Mouse (Mus musculus): ENCODE measurements at regions not wholly inside any gene's neighbourhood (a gene's known extent, or its start where the extent isn't known, plus 50 kb on each side); places are given as distances from the start of the nearest gene placed in this dataset.

- Histone ChIP-seq H3K36me3 (replicated peaks in 1 of 2; ENCODE audit: control insufficient read depth in 1 of 2, insufficient read depth in 1 of 2, low read length in 1 of 2) (no peaks in the 10 kb centered on the region), H3K27me3 (replicated peaks) (peaks cover 41% of the 10 kb centered on the region), H3K27ac (ENCODE audit: insufficient read depth, low read depth) (no peak overlapping the region), H3K79me2 (replicated peaks; ENCODE audit: control insufficient read depth, extremely low read depth, insufficient read depth, poor library complexity, severe bottlenecking) (no peaks in the 10 kb centered on the region), H3K9me3 (replicated peaks; ENCODE audit: low read length) (no peaks in the 10 kb centered on the region), H3K9ac (ENCODE audit: insufficient read depth, low read depth) (no peak overlapping the region), H3K4me2 (ENCODE audit: insufficient read depth, low read depth, poor library complexity, severe bottlenecking) (no peak overlapping the region), H3K4me1 (ENCODE audit: control insufficient read depth in 1 of 2, insufficient read depth in 2 of 2) (peaks cover 21 to 45% of the 10 kb centered on the region in 2 experiments), H3K4me3 (replicated peaks in 1 of 3; ENCODE audit: low read depth in 2 of 3, low read length in 2 of 3, poor library complexity in 1 of 3) (no peak overlapping the region)
- DNase-seq (ENCODE audit: extremely low read depth), result no peak
- in situ Hi-C loops (cut with MboI; ENCODE audit: low pct_ligation_motif_present, low pct_unique_long_range_greater_than_20kb, low sequenced_read_pairs) (loop anchor here (10.0 kb wide), 1 partner anchor 249 kb away; no protein-coding TSS in a partner anchor), dilution Hi-C loops (cut with MboI; ENCODE audit: extremely low pct_ligation_motif_present, extremely low pct_unique_long_range_greater_than_20kb, low sequenced_read_pairs) (no loop called here)
- TF ChIP-seq CHD2 (IDR thresholded peaks at IDR 0.05; ENCODE audit: low read length) (no peak), PAX5 (IDR thresholded peaks at IDR 0.05; ENCODE audit: low read length) (no peak), MAFK (IDR thresholded peaks at IDR 0.05; ENCODE audit: insufficient replicate concordance, low read length) (no peak), ELF1 (IDR thresholded peaks at IDR 0.05; ENCODE audit: low read depth, low read length) (no peak), KAT2A (IDR thresholded peaks at IDR 0.05; ENCODE audit: insufficient replicate concordance, low read length) (no peak), MAX (IDR thresholded peaks at IDR 0.05; ENCODE audit: low read length) (no peak), ETS1 (conservative IDR thresholded peaks at IDR 0.05; ENCODE audit: low read depth, low read length) (no peak), POLR2AphosphoS2 (IDR thresholded peaks at IDR 0.05; ENCODE audit: low read depth, low read length) (no peak), NRF1 (IDR thresholded peaks at IDR 0.05; ENCODE audit: low read depth, low read length) (no peak), ZKSCAN1 (IDR thresholded peaks at IDR 0.05; ENCODE audit: borderline replicate concordance, low read depth, low read length) (no peak), RAD21 (IDR thresholded peaks at IDR 0.05; ENCODE audit: low read depth, low read length) (no peak), HCFC1 (IDR thresholded peaks at IDR 0.05; ENCODE audit: low read depth, low read length) (no peak)
Measured at GRCm38 (mm10) chr2:30713535-30713934, 89.9 kb downstream of the 1700001O22Rik start.

GRCm38 (mm10) chr2:30712841-30713401 is 90.5 kb downstream of the 1700001O22Rik start:
- Histone ChIP-seq H3K4me2 (ENCODE audit: insufficient read depth, low read depth, poor library complexity, severe bottlenecking) (no peak overlapping the region; the same call in 1 of the 2 replicates), H3K36me3 (replicated peaks in 1 of 2; ENCODE audit: control insufficient read depth in 1 of 2, insufficient read depth in 1 of 2, low read length in 1 of 2) (no peaks in the 10 kb centered on the region), H3K27ac (ENCODE audit: insufficient read depth, low read depth) (peak overlapping the region; percentile 37; the same call in 1 of the 2 replicates), H3K27me3 (replicated peaks) (peaks cover 44% of the 10 kb centered on the region), H3K4me3 (replicated peaks in 1 of 3; ENCODE audit: low read depth in 2 of 3, low read length in 2 of 3, poor library complexity in 1 of 3) (no peak overlapping the region), H3K79me2 (replicated peaks; ENCODE audit: control insufficient read depth, extremely low read depth, insufficient read depth, poor library complexity, severe bottlenecking) (no peaks in the 10 kb centered on the region), H3K9ac (ENCODE audit: insufficient read depth, low read depth) (no peak overlapping the region), H3K9me3 (replicated peaks; ENCODE audit: low read length) (no peaks in the 10 kb centered on the region), H3K4me1 (ENCODE audit: control insufficient read depth in 1 of 2, insufficient read depth in 2 of 2) (peaks cover 18 to 41% of the 10 kb centered on the region in 2 experiments)
- TF ChIP-seq IRF4 (IDR thresholded peaks at IDR 0.05; ENCODE audit: low read depth, low read length) (no peak), POLR2A (IDR thresholded peaks at IDR 0.05; ENCODE audit: low read depth, low read length) (no peak), SIN3A (IDR thresholded peaks at IDR 0.05; ENCODE audit: low read length) (no peak), ZMIZ1 (IDR thresholded peaks at IDR 0.05; ENCODE audit: low read depth, low read length) (no peak), CHD2 (IDR thresholded peaks at IDR 0.05; ENCODE audit: low read length) (no peak), RAD21 (IDR thresholded peaks at IDR 0.05; ENCODE audit: low read depth, low read length) (no peak), BHLHE40 (IDR thresholded peaks at IDR 0.05; ENCODE audit: low read depth, low read length) (no peak), NRF1 (IDR thresholded peaks at IDR 0.05; ENCODE audit: low read depth, low read length) (no peak), TBP (conservative IDR thresholded peaks at IDR 0.05; ENCODE audit: low read depth, low read length) (no peak)
- in situ Hi-C loops (cut with MboI; ENCODE audit: low pct_ligation_motif_present, low pct_unique_long_range_greater_than_20kb, low sequenced_read_pairs) (loop anchor here (10.0 kb wide), 1 partner anchor 248 kb away; no protein-coding TSS in a partner anchor), dilution Hi-C loops (cut with MboI; ENCODE audit: extremely low pct_ligation_motif_present, extremely low pct_unique_long_range_greater_than_20kb, low sequenced_read_pairs) (no loop called here)
- DNase-seq (ENCODE audit: extremely low read depth), result no peak

Data from CH12.LX (cell line).